Mouse (Mus musculus): Measurements from ENCODE around the gene Gm9736. TPM values are rescaled to one million over a fixed set of nuclear protein-coding genes. Genes with fewer than 3 reads are reported as not detected.
"Not testable (repeated sequence)": the region's sequence is repeated elsewhere in the genome, so short reads cannot be mapped to it uniquely, and the experiment has no call there.

Gm9736 gene
- polyA plus RNA-seq, 1 experiment from 2014 or later = not detected

GRCm38 (mm10) chr10:77711157-77711556 lies 40.0 kb downstream of the Gm9736 start, which contains the start of gene Gm10024:
TSS of gene Gm10024 (plus strand) at chr10:77711457.
- ATAC-seq; H3K4me2 ChIP-seq (ENCODE audit: low read length); H3K9ac ChIP-seq (ENCODE audit: low read depth, low read length); H3K27ac ChIP-seq (ENCODE audit: low read depth, low read length); H3K4me3 ChIP-seq (ENCODE audit: low read length); H3K27me3 ChIP-seq (replicated peaks; ENCODE audit: control insufficient read depth, insufficient read depth, low read length); H3K4me1 ChIP-seq (ENCODE audit: control insufficient read depth, insufficient read depth, low read depth, low read length); H3K9me3 ChIP-seq (ENCODE audit: control insufficient read depth, low read length); H3K36me3 ChIP-seq (ENCODE audit: control insufficient read depth, insufficient read depth, low read length): not testable (repeated sequence)

DNA sequence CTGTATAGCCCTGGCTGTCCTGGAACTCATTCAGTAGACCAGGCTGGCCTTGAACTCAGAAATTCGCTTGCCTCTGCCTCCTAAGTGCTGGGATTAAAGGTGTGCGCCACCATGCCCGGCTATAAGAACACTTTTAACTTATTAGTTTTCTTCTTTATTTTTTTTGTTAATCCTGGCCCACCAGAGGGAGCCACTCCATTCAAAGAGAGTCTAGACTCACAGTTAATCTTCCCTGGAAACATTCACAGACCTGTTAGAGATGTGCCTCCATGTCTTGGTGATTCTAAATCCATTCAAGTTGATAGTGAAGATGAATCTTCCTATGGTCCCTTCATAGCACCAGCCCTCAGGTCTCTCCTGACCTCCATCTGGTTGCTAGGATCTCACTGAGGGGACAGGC lies 41.3 kb downstream of the Gm9736 start:
- H3K4me3 ChIP-seq (ENCODE audit: low read length) = no peak overlapping the region
- WGBS = 89% methylated on average over 3 of the region's 3 CpGs

DNA sequence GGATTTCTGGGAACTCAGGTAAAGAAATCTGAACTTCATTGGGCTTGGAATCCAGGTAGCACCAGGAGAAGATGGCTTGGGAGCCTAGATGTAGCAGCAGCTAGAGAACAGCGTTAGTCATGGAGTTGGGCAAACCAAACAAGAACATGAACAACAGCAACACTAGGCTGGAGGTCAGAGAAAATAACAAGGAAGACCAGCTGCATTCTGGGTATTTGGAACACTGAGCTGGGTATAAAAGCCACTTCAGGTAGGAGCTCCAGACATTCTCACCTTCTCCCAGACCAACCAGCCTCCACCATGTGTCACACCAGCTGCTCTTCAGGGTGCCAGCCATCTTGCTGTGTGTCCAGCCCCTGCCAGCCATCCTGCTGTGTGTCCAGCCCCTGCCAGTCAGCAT lies 44.8 kb downstream of the Gm9736 start, which contains the start of gene Gm10272:
TSS of gene Gm10272 (plus strand) at position 301 of the 400 bp plus-strand sequence.
- Histone ChIP-seq H3K4me2 (ENCODE audit: low read length) (no peak within 1 kb of the TSS), H3K27me3 (replicated peaks; ENCODE audit: control insufficient read depth, insufficient read depth, low read length) (no peaks in the 10 kb centered on the region), H3K36me3 (ENCODE audit: control insufficient read depth, insufficient read depth, low read length) (no peaks in the 10 kb centered on the region), H3K27ac (ENCODE audit: low read depth, low read length) (no peak within 1 kb of the TSS), H3K9me3 (ENCODE audit: control insufficient read depth, low read length) (peaks cover 9% of the 10 kb centered on the region; the same call in 1 of the 2 replicates), H3K4me3 (ENCODE audit: low read length) (no peak within 1 kb of the TSS), H3K4me1 (ENCODE audit: control insufficient read depth, insufficient read depth, low read depth, low read length) (no peaks in the 10 kb centered on the region), H3K9ac (ENCODE audit: low read depth, low read length) (no peak within 1 kb of the TSS)
- 93% methylated on average over 1 of the region's 1 CpGs for WGBS
- no peak for ATAC-seq

More for the DNA sequence above, 41.3 kb downstream of the Gm9736 start:
- H3K9ac ChIP-seq (ENCODE audit: low read depth, low read length) = no peak overlapping the region
- H3K9me3 ChIP-seq (ENCODE audit: control insufficient read depth, low read length) = 0 out of 2 replicates have a peak, but pooled peaks cover 5% of the 10 kb centered on the region
- no peak for ATAC-seq
- H3K4me2 ChIP-seq (ENCODE audit: low read length) = no peak overlapping the region
- no peaks in the 10 kb centered on the region for H3K4me1 ChIP-seq (ENCODE audit: control insufficient read depth, insufficient read depth, low read depth, low read length)
- H3K27me3 ChIP-seq (replicated peaks; ENCODE audit: control insufficient read depth, insufficient read depth, low read length) = no peaks in the 10 kb centered on the region
- H3K27ac ChIP-seq (ENCODE audit: low read depth, low read length) = no peak overlapping the region
- H3K36me3 ChIP-seq (ENCODE audit: control insufficient read depth, insufficient read depth, low read length) = no peaks in the 10 kb centered on the region

Other genes starting within 250 kb of the Gm9736 start
- 43.5 and 43.8 TPM in 2 replicates for gene Fam207a, start 235.6 kb downstream of the Gm9736 start, polyA plus RNA-seq (2015; fragmentation: Nextera tagmentation; extraction: Ambion mirVana)
- 0.92 and 1.1 TPM in 2 replicates for gene Itgb2, start 221.1 kb downstream of the Gm9736 start, polyA plus RNA-seq (2015; fragmentation: Nextera tagmentation; extraction: Ambion mirVana)
- gene Pttg1ip, start 169.6 kb downstream of the Gm9736 start, polyA plus RNA-seq (2015; fragmentation: Nextera tagmentation; extraction: Ambion mirVana) = 84.4 and 88.3 TPM in 2 replicates
- 303 and 334 TPM in 2 replicates for gene Sumo3, start 145.3 kb downstream of the Gm9736 start, polyA plus RNA-seq (2015; fragmentation: Nextera tagmentation; extraction: Ambion mirVana)
- gene Gm49325, start 145.2 kb downstream of the Gm9736 start, polyA plus RNA-seq (2015; fragmentation: Nextera tagmentation; extraction: Ambion mirVana) = not detected in 2 replicates
- gene Ube2g2, start 129.1 kb downstream of the Gm9736 start, polyA plus RNA-seq (2015; fragmentation: Nextera tagmentation; extraction: Ambion mirVana) = 85.0 and 91.0 TPM in 2 replicates
- gene Tspear, start 64.8 kb downstream of the Gm9736 start, polyA plus RNA-seq (2015; fragmentation: Nextera tagmentation; extraction: Ambion mirVana) = 1.3 and 1.6 TPM in 2 replicates
- not detected in 2 replicates for gene Gm19402, start 60.6 kb downstream of the Gm9736 start, polyA plus RNA-seq (2015; fragmentation: Nextera tagmentation; extraction: Ambion mirVana)
- gene Gm9508, start 54.1 kb downstream of the Gm9736 start, polyA plus RNA-seq (2015; fragmentation: Nextera tagmentation; extraction: Ambion mirVana) = not detected in 2 replicates
- not detected in 2 replicates for gene Gm10272, start 44.7 kb downstream of the Gm9736 start, polyA plus RNA-seq (2015; fragmentation: Nextera tagmentation; extraction: Ambion mirVana)
- not detected in 2 replicates for gene Gm10024, start 39.9 kb downstream of the Gm9736 start, polyA plus RNA-seq (2015; fragmentation: Nextera tagmentation; extraction: Ambion mirVana)
- gene Gm10142, start 35.5 kb downstream of the Gm9736 start, polyA plus RNA-seq (2015; fragmentation: Nextera tagmentation; extraction: Ambion mirVana) = not detected in 2 replicates
- not detected in 2 replicates for gene Krtap12-1, start 30.8 kb downstream of the Gm9736 start, polyA plus RNA-seq (2015; fragmentation: Nextera tagmentation; extraction: Ambion mirVana)
- not detected in 2 replicates for gene Gm10100, start 24.9 kb downstream of the Gm9736 start, polyA plus RNA-seq (2015; fragmentation: Nextera tagmentation; extraction: Ambion mirVana)
- not detected in 2 replicates for gene Gm18596, start 8.7 kb downstream of the Gm9736 start, polyA plus RNA-seq (2015; fragmentation: Nextera tagmentation; extraction: Ambion mirVana)
- not detected in 2 replicates for gene Gm3233, start 8.3 kb upstream of the Gm9736 start, polyA plus RNA-seq (2015; fragmentation: Nextera tagmentation; extraction: Ambion mirVana)
- not detected in 2 replicates for gene Gm3238, start 20.0 kb upstream of the Gm9736 start, polyA plus RNA-seq (2015; fragmentation: Nextera tagmentation; extraction: Ambion mirVana)
- not detected in 2 replicates for gene Gm7138, start 25.6 kb upstream of the Gm9736 start, polyA plus RNA-seq (2015; fragmentation: Nextera tagmentation; extraction: Ambion mirVana)
- gene Gm3250, start 31.2 kb upstream of the Gm9736 start, polyA plus RNA-seq (2015; fragmentation: Nextera tagmentation; extraction: Ambion mirVana) = not detected in 2 replicates
- gene Gm7137, start 36.8 kb upstream of the Gm9736 start, polyA plus RNA-seq (2015; fragmentation: Nextera tagmentation; extraction: Ambion mirVana) = not detected in 2 replicates
- gene Gm9639, start 43.7 kb upstream of the Gm9736 start, polyA plus RNA-seq (2015; fragmentation: Nextera tagmentation; extraction: Ambion mirVana) = not detected in 2 replicates
- gene Gm19668, start 47.8 kb upstream of the Gm9736 start, polyA plus RNA-seq (2015; fragmentation: Nextera tagmentation; extraction: Ambion mirVana) = not detected in 2 replicates
- gene Gm9507, start 60.5 kb upstream of the Gm9736 start, polyA plus RNA-seq (2015; fragmentation: Nextera tagmentation; extraction: Ambion mirVana) = not detected in 2 replicates
- gene Gm2696, start 63.3 kb upstream of the Gm9736 start, polyA plus RNA-seq (2015; fragmentation: Nextera tagmentation; extraction: Ambion mirVana) = not detected in 2 replicates
- not detected in 2 replicates for gene Krtap10-4, start 75.7 kb upstream of the Gm9736 start, polyA plus RNA-seq (2015; fragmentation: Nextera tagmentation; extraction: Ambion mirVana)
- not detected in 2 replicates for gene Krtap10-10, start 84.6 kb upstream of the Gm9736 start, polyA plus RNA-seq (2015; fragmentation: Nextera tagmentation; extraction: Ambion mirVana)
- not detected in 2 replicates for gene Gm36176, start 95.4 kb upstream of the Gm9736 start, polyA plus RNA-seq (2015; fragmentation: Nextera tagmentation; extraction: Ambion mirVana)
- gene Gm10318, start 101.5 kb upstream of the Gm9736 start, polyA plus RNA-seq (2015; fragmentation: Nextera tagmentation; extraction: Ambion mirVana) = not detected in 2 replicates
- not detected in 2 replicates for gene Gm3285, start 110.6 kb upstream of the Gm9736 start, polyA plus RNA-seq (2015; fragmentation: Nextera tagmentation; extraction: Ambion mirVana)
- gene Lrrc3, start 151.2 kb upstream of the Gm9736 start, polyA plus RNA-seq (2015; fragmentation: Nextera tagmentation; extraction: Ambion mirVana) = 23.7 and 25.7 TPM in 2 replicates
- gene Trpm2, start 219.2 kb upstream of the Gm9736 start, polyA plus RNA-seq (2015; fragmentation: Nextera tagmentation; extraction: Ambion mirVana) = 7.8 and 9.9 TPM in 2 replicates
- 53.9 and 56.7 TPM in 2 replicates for gene 1810043G02Rik, start 227.2 kb upstream of the Gm9736 start, polyA plus RNA-seq (2015; fragmentation: Nextera tagmentation; extraction: Ambion mirVana)